Mouse (Mus musculus) small intestine, adult 2 months (tissue): Measurements from ENCODE around the gene Hras.

Source experiments
- CTCF ChIP-seq: fragments of 200-500 bp; IDR thresholded peaks from 2 replicates; pipeline ENCODE4 v1.5.1; 2012; ENCODE audit warnings: low read depth, mild to moderate bottlenecking, control low read depth, inconsistent platforms, low read length, moderate library complexity, mixed read lengths; ENCODE audit not compliant: insufficient replicate concordance, insufficient read length; ENCODE audit errors: extremely low read depth
- POLR2A ChIP-seq: fragments of 200-500 bp; IDR thresholded peaks from 2 replicates; pipeline ENCODE4 v1.6.1; 2012; ENCODE audit warnings: low read depth, mild to moderate bottlenecking, control low read depth, inconsistent platforms, low read length, moderate library complexity

GRCm38 (mm10) chr7:141195754-141196153 lies 1.9 kb upstream of the Hras start:
- TF ChIP-seq CTCF (no peak), POLR2A (no peak)
